ENCODE assay signal across 15 mouse cellular contexts in genomic region chr8:106512475-106513150, GRCm38 (mm10). TPM values are rescaled to one million over a fixed set of nuclear protein-coding genes. Genes with fewer than 3 reads are reported as not detected.
DNase-seq lines count a peak whose midpoint lies in the region; ATAC-seq and TF ChIP-seq lines count a peak whose summit lies in the region.
"Had no signal": no experiment of that assay in that cellular context is flagged by ENCODE, and none has a peak within 500 bp of the region (broad histone marks: within the 10 kb centered on the region; RNA-seq: fewer than 3 reads in every experiment).

No protein-coding gene starts in this region.

- H3K27ac ChIP-seq in heart, embryonic 16.5 days (ENCODE audit: low read length): peak overlapping the region; percentile 83
- no peak overlapping the region for H3K27ac ChIP-seq in intestine, embryonic 16.5 days (ENCODE audit: low read length)
- H3K27ac ChIP-seq in limb, embryonic 12.5 days: peak overlapping the region; percentile 93

- H3K4me2 ChIP-seq in heart, embryonic 16.5 days (ENCODE audit: low read depth, low read length): peak overlapping the region; percentile 63
- H3K4me2 ChIP-seq in intestine, embryonic 16.5 days (ENCODE audit: low read depth, low read length): no peak overlapping the region; the same call in 1 of the 2 replicates
- H3K4me2 ChIP-seq in limb, embryonic 12.5 days: peak overlapping the region; percentile 77

- 40% methylated on average over 7 of the region's 7 CpGs for WGBS in heart, embryonic 16.5 days
- 39% methylated on average over 7 of the region's 7 CpGs for WGBS in intestine, embryonic 16.5 days
- WGBS in limb, embryonic 12.5 days: 17% methylated on average over 7 of the region's 7 CpGs

- DNase-seq in heart, postnatal 10 days: no peak
- DNase-seq in brain, embryonic 14.5 days (ENCODE audit: low read depth): peak; percentile 44
- DNase-seq in retina, postnatal 1 day: no peak
- no peak for DNase-seq in left cerebral cortex, postnatal 25 days (ENCODE audit: low spot score in 2 of 2)
- DNase-seq in left cerebral cortex, adult 9 months (ENCODE audit: low spot score in 2 of 2): no peak
- DNase-seq: adrenal gland, postnatal 10 days; cerebellum, postnatal 36 days; liver, postnatal 0 days; right cerebral cortex, postnatal 14 days; thymus, postnatal 25 days had no signal

- TF ChIP-seq CTCF in brain, embryonic 14.5 days (IDR thresholded peaks at IDR 0.05; ENCODE audit: borderline replicate concordance, extremely low read depth, insufficient read depth, insufficient read length): no peak

- no peaks in the 10 kb centered on the region for H3K36me3 ChIP-seq in heart, embryonic 16.5 days (ENCODE audit: control insufficient read depth, insufficient read depth)
- H3K36me3 ChIP-seq in intestine, embryonic 16.5 days (ENCODE audit: control insufficient read depth, insufficient read depth, low read length): no peaks in the 10 kb centered on the region
- H3K36me3 ChIP-seq in limb, embryonic 12.5 days: peaks cover 12% of the 10 kb centered on the region

- intact Hi-C loops in heart, postnatal 10 days (cut with DNase I): no loop called here
- intact Hi-C loops in left cerebral cortex, postnatal 25 days (cut with DNase I): no loop called here

- peak overlapping the region; percentile 61 for H3K4me3 ChIP-seq in heart, embryonic 16.5 days (ENCODE audit: low read length)
- H3K4me3 ChIP-seq in intestine, embryonic 16.5 days (ENCODE audit: low read length): peak overlapping the region; percentile 54; the same call in 1 of the 2 replicates
- peak overlapping the region; percentile 63 for H3K4me3 ChIP-seq in limb, embryonic 12.5 days (replicated peaks)

- ATAC-seq in heart, embryonic 16.5 days (replicated peaks; ENCODE audit: extremely low read depth, insufficient read depth, low FRiP score): no peak
- no peak for ATAC-seq in intestine, embryonic 16.5 days
- peak; percentile 37; the same call in 1 of the 2 replicates for ATAC-seq in limb, embryonic 12.5 days (ENCODE audit: insufficient number of reproducible peaks, insufficient read depth, low FRiP score, low TSS enrichment, low read depth)
- ATAC-seq: liver, postnatal 0 days had no signal

- no peak for TF ChIP-seq POLR2A in brain, embryonic 14.5 days (IDR thresholded peaks at IDR 0.05; ENCODE audit: borderline replicate concordance, extremely low read depth, insufficient read depth, insufficient read length, poor library complexity, severe bottlenecking)

- no peaks in the 10 kb centered on the region for H3K27me3 ChIP-seq in heart, embryonic 16.5 days (ENCODE audit: control insufficient read depth, insufficient read depth, low read length)
- no peaks in the 10 kb centered on the region for H3K27me3 ChIP-seq in intestine, embryonic 16.5 days (replicated peaks; ENCODE audit: control insufficient read depth, insufficient read depth, low read length)
- H3K27me3 ChIP-seq in limb, embryonic 12.5 days: peaks cover 8% of the 10 kb centered on the region; the same call in 1 of the 2 replicates

- peaks cover 32% of the 10 kb centered on the region for H3K4me1 ChIP-seq in heart, embryonic 16.5 days (ENCODE audit: control insufficient read depth, insufficient read depth, low read length)
- H3K4me1 ChIP-seq in intestine, embryonic 16.5 days (ENCODE audit: control insufficient read depth, insufficient read depth, low read length): peaks cover 23% of the 10 kb centered on the region
- peaks cover 76% of the 10 kb centered on the region for H3K4me1 ChIP-seq in limb, embryonic 12.5 days (replicated peaks)

- H3K9me3 ChIP-seq in heart, embryonic 16.5 days (replicated peaks; ENCODE audit: control insufficient read depth, low read length): no peaks in the 10 kb centered on the region
- no peaks in the 10 kb centered on the region for H3K9me3 ChIP-seq in intestine, embryonic 16.5 days (ENCODE audit: control insufficient read depth, low read length)
- H3K9me3 ChIP-seq in limb, embryonic 12.5 days: no peaks in the 10 kb centered on the region

- peak overlapping the region; percentile 79 for H3K9ac ChIP-seq in heart, embryonic 16.5 days (ENCODE audit: low read length)
- H3K9ac ChIP-seq in intestine, embryonic 16.5 days (ENCODE audit: low read depth, low read length): no peak overlapping the region
- peak overlapping the region; percentile 71; the same call in 1 of the 2 replicates for H3K9ac ChIP-seq in limb, embryonic 12.5 days (replicated peaks)

RNA-seq across cellular contexts. Expression of gene Cdh3, which starts 1.9 kb away (rescaled TPM):
- polyA plus RNA-seq in heart, embryonic 16.5 days (2015; fragmentation: Nextera tagmentation; extraction: Ambion mirVana): 15.0 and 17.3 TPM in 2 replicates
- 1 to 10 TPM; 2.8 to 3.3 TPM for total RNA-seq in heart, postnatal 10 days (2021)
- polyA plus RNA-seq in brain, embryonic 14.5 days (2012; rRNA removed): 2.0 and 4.8 TPM in 2 replicates
- polyA plus RNA-seq in intestine, embryonic 16.5 days (2015; fragmentation: Nextera tagmentation; extraction: Ambion mirVana): 11.5 and 12.5 TPM in 2 replicates
- polyA plus RNA-seq in limb, embryonic 12.5 days (2016; fragmentation: Nextera tagmentation; extraction: Ambion mirVana): 62.2 and 65.0 TPM in 2 replicates
- total RNA-seq in left cerebral cortex, postnatal 25 days (2021): under 1 TPM; 0.34 to 0.64 TPM
- total RNA-seq: monocyte, adult 5-6 weeks had no signal

RNA-seq across cellular contexts. Expression of gene 6030452D12Rik, which starts 12.3 kb away (rescaled TPM):
- not detected in 2 replicates for polyA plus RNA-seq in heart, embryonic 16.5 days (2015; fragmentation: Nextera tagmentation; extraction: Ambion mirVana)
- not detected for total RNA-seq in heart, postnatal 10 days (2021)
- not detected in 2 replicates for polyA plus RNA-seq in brain, embryonic 14.5 days (2012; rRNA removed)
- polyA plus RNA-seq in intestine, embryonic 16.5 days (2015; fragmentation: Nextera tagmentation; extraction: Ambion mirVana): not detected in 2 replicates
- polyA plus RNA-seq in limb, embryonic 12.5 days (2016; fragmentation: Nextera tagmentation; extraction: Ambion mirVana): not detected in 2 replicates
- total RNA-seq in left cerebral cortex, postnatal 25 days (2021): not detected
- total RNA-seq: adrenal gland, postnatal 10 days; monocyte, adult 5-6 weeks had no signal
- polyA plus RNA-seq: large intestine, adult 2 months; liver, postnatal 0 days had no signal
